Mouse (Mus musculus) right cerebral cortex, postnatal 25 days (tissue): ENCODE results near the gene Prph2.

Experiments used
- DNase-seq: peaks from one replicate; pipeline ENCODE4 v3.0.0; 2022

Gene Prph2

GRCm38 (mm10) chr17:46966892-46967291, 56.6 kb downstream of the Prph2 start:
- DNase-seq, result no peak

- DNase-seq, result no peak
Observed at GRCm38 (mm10) chr17:46972603-46973002, 62.3 kb downstream of the Prph2 start.
